Mouse (Mus musculus) embryonic facial prominence, embryonic 10.5 days (tissue): Measurements from ENCODE around the gene Opa1. TPM values are rescaled to one million over a fixed set of nuclear protein-coding genes. Genes with fewer than 3 reads are reported as not detected.

Source experiments
- DNase-seq: peaks from one replicate; pipeline ENCODE4 v3.0.0-alpha.2; 2017; ENCODE audit warnings: low spot score
- H3K27ac ChIP-seq: fragments of 300-500 bp; sonication (generic); replicated peaks from 2 replicates; pipeline ENCODE4 v1.5.1; 2016; ENCODE audit warnings: mild to moderate bottlenecking
- H3K27me3 ChIP-seq: fragments of 300-500 bp; sonication (generic); replicated peaks from 2 replicates; pipeline ENCODE4 v1.6.1; 2016; ENCODE audit warnings: low read depth, mild to moderate bottlenecking; ENCODE audit not compliant: poor library complexity, severe bottlenecking
- H3K36me3 ChIP-seq: fragments of 300-500 bp; sonication (generic); replicated peaks from 2 replicates; pipeline ENCODE4 v1.6.1; 2016; ENCODE audit warnings: mild to moderate bottlenecking, moderate library complexity
- H3K4me1 ChIP-seq: fragments of 300-500 bp; sonication (generic); 2 replicates; pipeline ENCODE4 v1.6.1; 2016
- H3K4me3 ChIP-seq: fragments of 300-500 bp; sonication (generic); 2 replicates; pipeline ENCODE4 v1.5.1; 2016; ENCODE audit warnings: mild to moderate bottlenecking, moderate library complexity
- H3K9me3 ChIP-seq: fragments of 300-500 bp; sonication (generic); 2 replicates; pipeline ENCODE4 v1.6.1; 2016; ENCODE audit warnings: mild to moderate bottlenecking
- WGBS: fragments of 180-500 bp; shearing (Covaris S2); methylation state at CpG from one replicate; pipeline ENCODE4 v1.1.7; 2016; 5-methylcytosine and 5-hydroxymethylcytosine counted together
- polyA plus RNA-seq: library from polyadenylated mRNA; unstranded; fragments of >200 nt; fragmentation: Nextera tagmentation; extraction: Ambion mirVana; gene quantifications from 2 replicates; pipeline ENCODE4 v1.2.1, GENCODE M21; 2016

The Opa1 gene
- 43.1 and 44.0 TPM in 2 replicates for polyA plus RNA-seq

DNA sequence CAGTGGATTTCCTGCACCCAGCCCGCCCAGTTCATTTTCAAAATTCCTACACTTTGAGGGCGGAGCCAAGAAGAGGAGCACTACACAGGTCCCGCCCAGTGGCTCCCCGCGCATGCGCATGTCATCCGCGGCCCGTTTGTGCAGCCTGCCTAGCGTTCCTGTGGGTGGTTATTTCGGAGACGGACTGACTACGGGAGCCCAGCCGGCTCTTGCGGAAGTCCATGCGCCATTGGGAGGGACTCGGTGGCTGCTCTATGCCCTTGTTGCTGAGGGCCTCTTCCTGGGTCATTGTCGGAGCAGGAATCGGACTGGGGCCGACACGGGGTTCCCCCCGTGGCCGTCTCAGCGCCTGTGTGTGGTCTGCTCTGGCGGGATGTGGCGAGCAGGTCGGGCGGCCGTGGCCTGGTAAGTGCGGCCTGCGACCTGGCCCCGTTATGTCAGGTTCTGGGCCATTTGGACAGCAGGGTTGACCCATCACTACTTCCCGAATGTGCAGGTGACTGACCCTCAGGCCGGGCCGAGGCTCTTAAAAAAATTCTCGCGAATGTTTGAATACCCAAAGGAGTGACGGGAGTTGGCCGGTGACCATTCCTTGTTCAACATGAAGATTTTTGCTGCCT lies at the start of gene Opa1:
TSS of gene Opa1 (plus strand) at position 168 of the 620 bp plus-strand sequence.
- Histone ChIP-seq H3K36me3 (no peaks in the 10 kb centered on the region; the same call in 1 of the 2 replicates), H3K4me3 (peak within 1 kb of the TSS; percentile 98), H3K9me3 (no peaks in the 10 kb centered on the region), H3K27me3 (no peaks in the 10 kb centered on the region), H3K4me1 (peaks cover 10% of the 10 kb centered on the region), H3K27ac (peak within 1 kb of the TSS; percentile 93)
- WGBS, result under 1% methylated on average over 39 of the region's 39 CpGs
- DNase-seq, result peak; percentile 99

DNA sequence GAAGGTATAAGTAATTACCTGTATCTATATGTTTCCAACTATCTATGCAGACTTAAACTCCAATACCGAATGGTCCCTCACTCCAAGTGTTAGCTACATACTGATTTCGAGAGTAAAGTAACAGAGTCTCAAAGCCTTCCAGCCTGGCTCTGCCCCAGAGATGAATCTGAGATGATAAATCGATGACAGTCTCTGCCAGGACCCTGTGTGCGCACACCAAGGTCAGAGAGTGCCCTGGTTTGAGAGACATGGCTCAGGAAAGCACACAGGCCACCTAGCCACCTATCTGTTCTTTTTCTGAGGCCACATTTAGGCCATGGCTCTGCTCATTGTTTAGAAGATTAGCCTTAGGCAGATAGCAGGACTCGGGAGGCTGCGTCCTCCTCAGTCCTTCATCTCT lies 45.5 kb upstream of the Opa1 start:
- Histone ChIP-seq H3K36me3 (no peaks in the 10 kb centered on the region), H3K9me3 (no peaks in the 10 kb centered on the region), H3K27ac (no peak overlapping the region), H3K4me3 (no peak overlapping the region), H3K27me3 (no peaks in the 10 kb centered on the region), H3K4me1 (no peaks in the 10 kb centered on the region)
- no peak for DNase-seq
- 81% methylated on average over 6 of the region's 6 CpGs for WGBS

DNA sequence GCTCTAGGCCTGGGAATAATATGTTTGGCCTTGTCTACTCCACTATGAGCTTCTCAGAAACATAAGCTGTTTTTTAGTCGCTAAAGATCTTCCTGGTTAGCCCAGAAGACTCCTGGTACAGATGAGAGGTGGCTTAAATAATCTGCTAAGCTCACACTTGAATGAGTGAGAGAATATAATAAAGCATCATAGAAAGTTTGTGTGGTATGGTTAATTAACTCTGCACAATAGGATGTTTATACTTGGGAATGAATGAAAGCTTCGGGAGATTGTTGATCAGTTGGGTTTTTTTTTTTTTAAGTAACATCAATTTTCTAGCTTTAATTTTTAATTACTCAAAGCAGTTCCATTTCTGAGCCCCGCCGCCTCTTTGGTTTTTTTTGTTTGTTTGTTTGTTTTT lies 43.3 kb upstream of the Opa1 start:
- Histone ChIP-seq H3K27me3 (no peaks in the 10 kb centered on the region), H3K4me3 (no peak overlapping the region), H3K27ac (no peak overlapping the region), H3K36me3 (no peaks in the 10 kb centered on the region), H3K9me3 (no peaks in the 10 kb centered on the region), H3K4me1 (no peaks in the 10 kb centered on the region)
- no peak for DNase-seq
- WGBS, result 92% methylated on average over 4 of the region's 4 CpGs

DNA sequence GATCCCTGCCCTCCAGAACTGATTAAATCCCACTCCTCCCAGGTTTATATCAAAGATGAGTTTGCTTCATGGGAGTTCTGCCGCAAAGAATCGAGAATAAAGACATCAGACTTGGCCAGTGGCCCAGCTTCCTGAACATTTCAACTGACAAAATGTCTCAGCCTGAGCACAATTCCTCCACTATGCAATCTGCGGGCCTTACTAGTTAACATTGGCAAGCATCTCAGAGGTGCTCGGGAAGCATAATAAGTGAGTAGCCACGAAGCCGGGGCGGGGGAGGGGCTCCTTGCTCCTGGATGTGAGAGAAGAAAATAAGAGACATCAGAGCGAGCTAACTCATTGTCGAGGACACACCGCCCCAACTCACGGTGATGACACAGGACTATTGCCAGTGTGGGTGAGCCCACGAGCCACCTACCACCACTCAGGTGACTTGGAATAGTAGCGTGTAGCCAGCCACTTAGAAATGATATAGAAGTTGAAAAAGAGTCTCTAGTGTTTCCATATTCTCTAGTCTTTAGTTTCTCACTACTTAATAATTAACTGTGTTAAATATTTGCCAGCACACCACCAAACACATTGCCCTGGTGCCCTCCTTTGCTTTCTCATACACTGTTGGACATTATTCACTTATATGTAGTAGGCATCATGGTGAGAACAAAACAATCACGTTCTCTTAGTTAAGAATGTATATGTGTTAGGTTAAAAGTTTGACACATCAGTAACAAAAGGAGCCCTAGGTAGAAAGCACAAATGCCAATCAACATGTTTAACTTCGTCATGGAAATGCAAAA lies 42.5 kb upstream of the Opa1 start:
- no peaks in the 10 kb centered on the region for H3K27me3 ChIP-seq
- H3K4me1 ChIP-seq, result no peaks in the 10 kb centered on the region
- H3K4me3 ChIP-seq, result no peak overlapping the region
- WGBS, result 79% methylated on average over 15 of the region's 15 CpGs
- no peak overlapping the region for H3K27ac ChIP-seq
- no peaks in the 10 kb centered on the region for H3K36me3 ChIP-seq
- H3K9me3 ChIP-seq, result no peaks in the 10 kb centered on the region
- DNase-seq, result no peak

DNA sequence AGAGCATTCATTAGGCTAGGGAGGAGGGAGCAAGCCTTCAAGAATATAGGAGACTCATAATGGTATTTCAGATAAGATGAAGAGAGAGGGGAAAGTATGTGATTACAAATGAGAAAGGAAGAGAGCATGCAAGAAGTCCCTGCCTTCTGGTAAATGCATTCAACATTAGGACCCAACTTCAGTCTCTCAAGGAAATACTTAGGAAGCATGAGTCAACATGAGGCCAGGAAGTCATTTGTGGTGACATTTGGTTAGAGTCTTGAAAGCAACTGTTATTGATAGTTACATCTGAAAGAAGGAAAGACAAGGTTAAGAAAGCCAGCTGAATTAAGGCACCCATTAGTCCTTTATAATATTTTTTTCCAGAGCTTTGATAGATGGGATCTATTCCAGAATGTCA lies 39.2 kb upstream of the Opa1 start:
- H3K27me3 ChIP-seq, result no peaks in the 10 kb centered on the region
- H3K4me3 ChIP-seq, result no peak overlapping the region
- no peaks in the 10 kb centered on the region for H3K9me3 ChIP-seq
- H3K4me1 ChIP-seq, result no peaks in the 10 kb centered on the region
- no peaks in the 10 kb centered on the region for H3K36me3 ChIP-seq
- H3K27ac ChIP-seq, result no peak overlapping the region
- DNase-seq, result no peak

DNA sequence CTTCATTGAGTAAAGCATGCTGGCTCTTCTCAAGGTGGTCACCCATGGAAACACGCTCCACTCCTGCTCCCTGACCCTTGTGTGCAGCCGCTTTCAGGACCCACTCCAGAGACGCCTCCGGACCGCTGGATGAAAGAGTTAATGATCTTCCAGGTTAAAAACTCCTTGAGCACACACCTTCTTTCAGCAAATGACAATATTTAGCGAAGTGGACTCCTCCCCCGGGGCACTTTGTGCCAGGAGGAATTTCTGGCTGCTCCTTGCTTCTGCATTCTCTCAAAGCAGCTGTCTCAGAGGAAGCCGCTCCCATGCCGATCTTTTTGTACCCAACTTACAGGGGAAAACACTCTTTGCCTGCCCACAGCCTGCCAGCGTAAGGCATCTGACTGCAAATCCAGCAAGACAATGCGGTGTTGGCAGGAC lies 37.9 kb upstream of the Opa1 start:
- Histone ChIP-seq H3K27ac (no peak overlapping the region), H3K4me1 (no peaks in the 10 kb centered on the region), H3K36me3 (no peaks in the 10 kb centered on the region), H3K9me3 (no peaks in the 10 kb centered on the region), H3K4me3 (no peak overlapping the region), H3K27me3 (no peaks in the 10 kb centered on the region)
- no peak for DNase-seq
- 79% methylated on average over 11 of the region's 11 CpGs for WGBS

DNA sequence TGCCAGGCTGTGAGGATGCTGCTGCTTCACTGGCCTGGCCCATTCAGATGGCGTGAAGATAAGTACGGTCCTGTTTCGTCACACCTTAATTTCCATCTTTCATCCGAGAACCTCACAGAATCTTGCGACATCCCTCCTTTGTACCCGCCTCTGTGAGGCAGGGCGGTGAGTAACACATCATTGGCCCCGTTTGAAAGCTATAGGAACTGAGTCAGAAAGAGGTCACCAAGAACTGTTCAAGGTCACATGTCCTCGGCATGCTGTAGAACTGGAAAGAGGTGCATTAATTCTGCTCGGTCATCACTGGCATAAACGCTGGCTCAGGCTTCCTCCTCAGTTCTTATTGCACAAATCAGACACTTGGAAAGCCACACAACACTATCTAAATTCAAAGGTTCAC lies 34.3 kb upstream of the Opa1 start, which contains the start of gene Atp13a4:
TSS of gene Atp13a4 (minus strand) at position 36 of the 400 bp plus-strand sequence.
- Histone ChIP-seq H3K36me3 (no peaks in the 10 kb centered on the region), H3K4me1 (no peaks in the 10 kb centered on the region), H3K9me3 (no peaks in the 10 kb centered on the region), H3K27me3 (no peaks in the 10 kb centered on the region), H3K4me3 (no peak within 1 kb of the TSS), H3K27ac (no peak within 1 kb of the TSS)
- 86% methylated on average over 11 of the region's 11 CpGs for WGBS
- no peak for DNase-seq

DNA sequence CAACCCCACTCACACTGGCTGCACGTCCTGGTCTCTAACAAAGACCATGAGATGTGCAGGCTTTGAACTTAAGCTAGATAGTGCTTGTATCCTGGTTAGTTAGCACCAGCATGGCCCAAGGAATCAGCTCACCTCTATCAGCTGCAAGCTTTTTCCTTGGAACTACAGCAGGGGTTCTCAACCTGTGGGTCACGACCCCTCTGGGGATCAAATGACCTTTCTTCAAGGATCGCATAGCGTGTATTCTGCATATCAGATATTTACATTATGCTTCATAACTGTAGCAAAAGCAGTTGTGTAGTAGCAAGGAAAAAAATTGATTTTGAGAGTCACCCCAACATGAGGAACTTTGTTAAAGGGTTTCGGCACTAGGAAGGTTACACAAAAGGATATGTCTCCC lies 19.5 kb upstream of the Opa1 start:
- no peak for DNase-seq
- Histone ChIP-seq H3K27ac (no peak overlapping the region), H3K4me3 (no peak overlapping the region), H3K4me1 (no peaks in the 10 kb centered on the region), H3K27me3 (no peaks in the 10 kb centered on the region), H3K9me3 (no peaks in the 10 kb centered on the region), H3K36me3 (no peaks in the 10 kb centered on the region)
- 84% methylated on average over 5 of the region's 5 CpGs for WGBS

DNA sequence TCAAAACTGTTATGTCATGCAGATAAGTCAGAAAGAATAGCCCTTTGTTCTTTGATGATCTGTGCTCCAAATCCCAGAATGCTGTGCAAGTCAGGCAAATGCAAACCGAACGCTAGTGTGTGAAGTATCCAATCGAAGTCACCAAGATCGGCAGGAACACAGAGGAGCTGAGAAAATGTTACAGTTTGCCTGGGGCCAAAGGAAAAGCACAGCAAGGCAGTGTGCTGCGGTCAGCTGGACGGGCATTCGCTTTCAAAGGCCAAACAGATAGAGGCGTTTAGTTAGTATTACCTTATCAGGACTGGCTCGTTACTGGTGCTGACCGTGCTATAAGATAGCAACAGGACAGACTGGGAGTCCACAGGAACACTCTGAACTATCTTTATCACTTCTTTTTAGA lies 18.7 kb upstream of the Opa1 start:
- Histone ChIP-seq H3K27me3 (no peaks in the 10 kb centered on the region), H3K4me3 (peak overlapping the region; percentile 11; the same call in 1 of the 2 replicates), H3K36me3 (no peaks in the 10 kb centered on the region), H3K27ac (no peak overlapping the region), H3K9me3 (no peaks in the 10 kb centered on the region), H3K4me1 (no peaks in the 10 kb centered on the region)
- DNase-seq, result no peak
- 40% methylated on average over 10 of the region's 10 CpGs for WGBS

DNA sequence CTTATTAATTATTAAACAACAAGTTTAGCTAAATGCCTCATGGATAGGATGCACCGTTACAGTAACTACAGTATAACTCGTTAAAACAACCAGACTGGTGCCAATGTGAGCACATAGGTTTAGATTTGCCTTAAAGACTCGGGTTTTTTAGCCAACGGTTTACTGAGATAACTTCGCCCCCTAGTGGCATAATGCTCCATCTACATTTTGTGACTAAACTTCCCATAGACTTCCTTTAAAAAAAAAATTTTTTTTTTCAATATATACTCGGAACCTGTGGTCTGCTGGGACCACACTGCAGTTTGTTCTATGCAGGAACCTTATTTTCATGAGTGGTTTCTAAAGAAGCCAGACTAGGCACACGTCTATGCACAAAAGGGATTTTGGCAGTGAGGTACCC lies 18.3 kb upstream of the Opa1 start:
- DNase-seq, result peak; percentile 43
- Histone ChIP-seq H3K4me1 (no peaks in the 10 kb centered on the region), H3K36me3 (no peaks in the 10 kb centered on the region), H3K27me3 (no peaks in the 10 kb centered on the region), H3K27ac (no peak overlapping the region), H3K4me3 (no peak overlapping the region; the same call in 1 of the 2 replicates), H3K9me3 (no peaks in the 10 kb centered on the region)
- 8% methylated on average over 7 of the region's 7 CpGs for WGBS

DNA sequence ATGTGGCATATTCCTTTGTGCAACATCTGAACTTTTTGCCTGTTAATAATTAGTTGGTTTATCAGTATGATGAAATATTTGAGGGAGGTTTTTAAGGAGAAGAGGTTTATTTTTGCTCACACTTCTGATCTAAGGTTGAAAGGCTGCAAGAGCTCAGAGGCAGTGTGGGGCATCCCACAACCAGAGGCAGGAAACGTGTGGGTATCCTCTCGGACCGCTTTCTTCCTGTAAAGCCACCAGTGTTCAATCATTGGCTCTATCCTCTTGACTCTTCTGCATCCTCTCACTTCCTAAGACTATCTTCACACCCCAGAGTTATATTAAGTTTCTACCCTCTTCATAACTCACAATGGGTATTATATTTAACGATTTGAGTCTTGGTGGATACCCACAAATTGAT lies 5.1 kb upstream of the Opa1 start:
- 81% methylated on average over 4 of the region's 4 CpGs for whole genome bisulfite sequencing

DNA sequence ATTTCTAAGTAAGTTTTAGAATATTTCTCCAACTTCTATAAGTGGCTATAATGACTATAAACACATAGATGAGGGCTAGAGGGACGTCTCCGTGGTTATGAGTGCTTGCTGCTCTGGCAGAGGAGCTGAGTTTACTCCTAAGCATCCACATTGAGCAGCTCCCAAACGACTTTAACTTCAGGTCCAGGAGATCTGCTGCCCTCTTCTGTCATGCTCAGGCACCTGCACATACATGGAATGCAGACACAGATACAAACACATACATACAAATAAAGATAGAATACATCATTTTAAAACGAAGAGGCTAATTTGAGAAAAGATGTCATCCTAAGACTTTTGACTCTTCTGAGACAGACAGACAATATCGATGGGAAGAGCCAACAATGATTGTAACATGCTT lies 3.5 kb upstream of the Opa1 start:
- Histone ChIP-seq H3K27me3 (no peaks in the 10 kb centered on the region), H3K27ac (no peak overlapping the region), H3K9me3 (no peaks in the 10 kb centered on the region), H3K4me1 (peaks cover 9% of the 10 kb centered on the region), H3K4me3 (no peak overlapping the region), H3K36me3 (no peaks in the 10 kb centered on the region)
- 12% methylated on average over 5 of the region's 5 CpGs for WGBS
- peak; percentile 18 for DNase-seq

More for the DNA sequence above, 5.1 kb upstream of the Opa1 start:
- H3K4me1 ChIP-seq, result no peaks in the 10 kb centered on the region
- H3K36me3 ChIP-seq, result no peaks in the 10 kb centered on the region
- no peaks in the 10 kb centered on the region for H3K27me3 ChIP-seq
- H3K27ac ChIP-seq, result no peak overlapping the region
- no peak for DNase-seq
- H3K9me3 ChIP-seq, result no peaks in the 10 kb centered on the region
- no peak overlapping the region for H3K4me3 ChIP-seq

DNA sequence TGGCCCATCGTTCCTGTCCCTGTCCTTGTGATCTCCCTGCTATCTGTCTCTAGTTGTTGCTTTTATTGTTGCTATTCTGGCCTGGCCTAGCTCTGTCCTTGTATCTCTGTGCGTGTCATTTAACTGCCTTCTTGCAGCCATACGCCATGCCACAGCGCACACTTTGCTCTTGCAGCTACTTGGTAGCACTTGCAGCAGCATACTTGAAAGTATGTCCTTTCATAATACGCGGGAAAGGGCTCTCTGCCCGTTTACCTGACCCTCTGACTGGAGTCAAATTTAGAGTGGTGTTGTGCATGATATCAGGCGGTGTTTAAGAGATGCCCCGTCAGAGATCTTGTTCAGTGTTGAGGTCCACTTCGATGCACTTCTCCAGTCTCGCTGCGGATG lies 648 bp downstream of the Opa1 start:
- DNase-seq, result peak; percentile 15
- Histone ChIP-seq H3K27me3 (no peaks in the 10 kb centered on the region), H3K9me3 (no peaks in the 10 kb centered on the region), H3K36me3 (peaks cover 1% of the 10 kb centered on the region; the same call in 1 of the 2 replicates), H3K4me3 (peak overlapping the region; percentile 98), H3K4me1 (peaks cover 10% of the 10 kb centered on the region), H3K27ac (peak overlapping the region; percentile 93)
- WGBS, result 10% methylated on average over 12 of the region's 12 CpGs
